In genomic region chr16:36943591-36943990, GRCm38 (mm10) we compare ENCODE assay signal across 20 mouse cellular contexts. TPM values are rescaled to one million over a fixed set of nuclear protein-coding genes. Genes with fewer than 3 reads are reported as not detected.
"Had no signal": no experiment of that assay in that cellular context is flagged by ENCODE, and none has a peak within 500 bp of the region (broad histone marks: within the 10 kb centered on the region; RNA-seq: fewer than 3 reads in every experiment).

No protein-coding gene starts in this region.

- H3K4me3 ChIP-seq: limb, embryonic 12.5 days; limb, embryonic 15.5 days; lung, embryonic 15.5 days had no signal

- H3K4me1 ChIP-seq: limb, embryonic 12.5 days; limb, embryonic 15.5 days; lung, embryonic 15.5 days had no signal

- ATAC-seq: hindbrain, postnatal 0 days; inflammation-experienced regulatory T-cells, adult 6 months; intestine, embryonic 16.5 days had no signal

- DNase-seq: left cerebral cortex, postnatal 4 days; lung, adult 18-20 months; lung, postnatal 10 days; lung, postnatal 4 days; midbrain, embryonic 14.5 days; thymus, adult 2 months; thymus, postnatal 14 days; thymus, postnatal 4 days had no signal

- H3K4me2 ChIP-seq: limb, embryonic 12.5 days; limb, embryonic 15.5 days; lung, embryonic 15.5 days; midbrain, embryonic 11.5 days had no signal

- H3K27ac ChIP-seq: hindbrain, postnatal 0 days; limb, embryonic 12.5 days; limb, embryonic 15.5 days; liver, embryonic 14.5 days; lung, embryonic 15.5 days; stomach, postnatal 0 days had no signal

- H3K9me3 ChIP-seq: limb, embryonic 12.5 days; limb, embryonic 15.5 days; lung, embryonic 15.5 days had no signal

- H3K9ac ChIP-seq: limb, embryonic 12.5 days; limb, embryonic 15.5 days; liver, embryonic 14.5 days; lung, embryonic 15.5 days had no signal

- H3K27me3 ChIP-seq: limb, embryonic 12.5 days; limb, embryonic 15.5 days; lung, embryonic 15.5 days had no signal

- H3K36me3 ChIP-seq: limb, embryonic 12.5 days; limb, embryonic 15.5 days; lung, embryonic 15.5 days had no signal

RNA-seq across cellular contexts. Expression of gene Fbxo40, which starts 46.7 kb away (rescaled TPM):
- polyA plus RNA-seq: intestine, embryonic 16.5 days; midbrain, embryonic 11.5 days; midbrain, embryonic 14.5 days; midbrain, postnatal 0 days; neural tube, embryonic 14.5 days; stomach, embryonic 14.5 days; stomach, postnatal 0 days had no signal
